Mouse (Mus musculus) kidney, adult 10 weeks (tissue): Measurements from ENCODE around the gene Cyp2a22. TPM values are rescaled to one million over a fixed set of nuclear protein-coding genes. Genes with fewer than 3 reads are reported as not detected.

ENCODE experiments used
- polyA plus RNA-seq: library from polyadenylated mRNA; stranded (reverse); fragments of 350-450 nt; fragmentation: Illumina TruSeq; extraction: RNeasy Lipid Tissue Mini Kit (QIAGEN cat#74804); gene quantifications from one replicate; pipeline ENCODE4 v1.2.3, GENCODE M21; 2014; ENCODE audit warnings: low read depth, low replicate concordance

The Cyp2a22 gene
- not detected for polyA plus RNA-seq

DNA sequence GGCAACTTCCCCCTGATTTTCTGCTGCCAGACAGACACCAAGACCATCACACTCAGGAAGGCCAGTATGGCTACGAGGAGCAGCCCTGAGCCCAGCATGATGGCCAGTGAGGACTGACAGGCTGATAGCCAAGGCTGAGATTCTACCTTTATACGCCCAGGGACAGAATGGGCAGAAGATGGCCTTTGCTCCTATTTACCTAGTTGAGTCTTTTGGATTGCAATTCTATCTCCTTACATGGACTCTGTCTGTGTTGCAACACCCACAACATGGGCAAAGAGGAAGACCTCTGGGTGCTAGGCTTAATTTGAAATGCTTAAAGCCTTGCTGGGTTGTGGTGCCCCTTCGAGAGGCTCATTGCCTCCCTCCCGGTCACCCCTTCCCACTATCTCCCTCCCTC lies at the start of gene Cyp2a22:
Cyp2a22 (minus strand) TSS at position 123 of the 400 bp plus-strand sequence.

Other genes with a start within 250 kb of the Cyp2a22 start
- not detected for gene Cyp2b19, start 182.2 kb downstream of the Cyp2a22 start, polyA plus RNA-seq
- gene Cyp2g1, start 130.5 kb downstream of the Cyp2a22 start, polyA plus RNA-seq: not detected
- 53.5 TPM for gene Cyp2a5, start 104.1 kb downstream of the Cyp2a22 start, polyA plus RNA-seq
- not detected for gene Cyp2a12, start 89.7 kb upstream of the Cyp2a22 start, polyA plus RNA-seq
- gene Cyp2f2, start 180.5 kb upstream of the Cyp2a22 start, polyA plus RNA-seq: 0.32 TPM
- gene Cyp2t4, start 214.3 kb upstream of the Cyp2a22 start, polyA plus RNA-seq: not detected
- gene Egln2, start 227.4 kb upstream of the Cyp2a22 start, polyA plus RNA-seq: 1.0 TPM
- gene Rab4b, start 239.5 kb upstream of the Cyp2a22 start, polyA plus RNA-seq: 1.8 TPM
- not detected for gene Gm21983, start 241.7 kb upstream of the Cyp2a22 start, polyA plus RNA-seq
- gene Mia, start 241.8 kb upstream of the Cyp2a22 start, polyA plus RNA-seq: not detected